Mouse (Mus musculus) lung, postnatal 25 days (tissue): Measurements from ENCODE around the gene Nudt8.

Experiments used
- DNase-seq: peaks from one replicate; pipeline ENCODE4 v3.0.0; 2022; ENCODE audit warnings: low spot score

The Nudt8 gene

DNA sequence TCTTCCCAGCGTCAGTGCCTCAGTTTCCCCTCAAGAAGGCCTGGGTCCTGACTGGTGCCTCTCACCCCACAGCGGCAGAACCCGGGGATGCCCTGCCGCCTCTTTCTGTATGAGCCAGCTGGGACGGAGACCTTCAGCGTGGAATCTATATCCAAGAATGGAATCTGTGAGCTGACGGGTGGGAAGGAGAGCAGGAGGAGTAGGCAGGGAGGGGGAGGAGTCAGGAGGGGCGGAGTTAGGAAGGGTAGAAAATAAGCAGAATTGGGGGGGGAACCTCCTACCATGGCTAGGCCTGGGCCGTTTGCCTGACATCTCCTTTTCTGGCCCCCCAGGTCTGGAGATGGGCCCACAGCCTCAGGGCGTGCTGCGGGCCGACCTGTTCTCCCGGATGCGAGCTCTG, 12.3 kb upstream of the Nudt8 start:
- no peak for DNase-seq

DNA sequence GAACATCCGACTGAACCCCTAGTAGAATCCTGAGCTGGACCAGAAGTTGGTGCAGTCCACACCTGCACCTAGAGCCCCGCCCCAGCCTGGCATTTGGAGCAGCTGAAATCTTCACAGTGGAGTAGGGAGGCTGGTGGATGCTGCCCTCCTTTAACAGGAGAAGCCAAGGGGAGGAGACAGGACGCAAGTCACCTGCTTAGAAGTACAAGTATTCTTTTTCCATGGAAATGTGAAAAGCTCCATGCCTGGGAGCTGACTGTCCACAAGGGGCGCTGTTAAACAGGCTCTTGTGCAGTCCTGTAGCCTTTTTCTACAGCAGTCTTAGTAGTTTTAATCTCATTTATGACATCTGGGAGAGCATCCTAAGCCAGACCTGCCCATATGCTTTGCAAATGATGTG, 11.6 kb upstream of the Nudt8 start:
- no peak for DNase-seq

- no peak for DNase-seq
These were observed 9.6 kb upstream of the Nudt8 start for GRCm38 (mm10) chr19:3990804-3991203.

GRCm38 (mm10) chr19:3991562-3991961, 8.8 kb upstream of the Nudt8 start:
- DNase-seq = no peak

DNA sequence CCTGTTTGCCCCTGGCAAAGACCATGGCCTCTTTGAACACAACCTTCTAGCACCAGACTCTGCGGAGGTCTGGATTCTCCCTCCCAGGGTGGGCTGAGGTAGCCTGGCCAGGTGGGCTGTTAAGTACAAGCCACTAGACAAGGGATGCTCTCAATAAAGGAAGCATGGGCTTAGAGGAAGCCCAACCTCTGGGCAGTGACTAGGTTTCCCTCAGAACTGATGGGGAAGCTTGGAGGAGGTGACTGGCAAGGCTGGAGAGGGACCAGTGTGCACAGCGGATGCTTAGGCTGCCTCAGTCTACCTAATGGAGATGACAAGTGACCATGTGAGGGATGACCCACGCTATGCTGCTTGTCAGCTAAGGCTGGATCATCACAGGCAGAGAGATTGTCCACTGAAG, 8.4 kb upstream of the Nudt8 start:
- no peak for DNase-seq

DNA sequence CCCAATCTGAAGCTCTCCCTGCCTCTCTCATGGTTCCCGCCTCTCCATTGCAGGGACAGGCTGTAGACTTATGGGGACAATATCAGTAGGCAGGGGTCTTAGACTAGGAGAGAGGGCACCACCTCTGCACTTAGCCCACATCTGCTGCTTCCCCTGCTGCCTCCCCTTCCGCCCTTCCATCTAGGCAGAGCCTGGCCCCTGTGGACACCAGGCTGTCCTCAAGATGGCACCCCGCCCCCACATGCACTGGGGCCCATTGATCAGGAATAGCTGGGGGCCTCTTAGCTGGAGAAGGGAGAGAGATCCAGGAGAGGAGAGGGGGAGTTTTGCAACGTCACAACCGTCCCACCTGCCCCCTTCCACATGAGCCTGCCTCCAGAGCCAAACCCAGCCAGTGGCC, 8.0 kb upstream of the Nudt8 start, which contains the start of gene Tbx10:
Tbx10 (plus strand) TSS at position 337 of the 400 bp plus-strand sequence.
- no peak for DNase-seq

- no peak for DNase-seq
These were observed 5.4 kb upstream of the Nudt8 start for GRCm38 (mm10) chr19:3994932-3995331.

DNA sequence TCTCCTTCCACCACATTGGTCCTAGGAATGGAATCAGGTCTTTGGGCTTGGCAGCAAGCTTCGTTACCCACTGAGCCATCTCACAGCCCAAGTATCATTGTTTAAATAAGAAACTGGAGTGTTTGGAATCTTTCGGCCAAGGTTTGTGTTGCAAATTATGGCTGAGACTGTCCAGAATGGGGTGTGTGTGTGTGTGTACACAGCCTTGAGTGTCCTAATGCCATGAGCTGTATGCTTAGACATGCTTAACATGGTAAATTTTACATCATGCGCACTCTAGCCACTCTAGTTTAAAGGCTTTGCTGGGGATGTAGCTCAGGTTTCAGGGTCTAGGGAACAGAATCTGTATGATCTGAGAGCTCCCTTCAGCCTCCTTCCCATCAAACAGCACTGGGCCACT, 4.9 kb upstream of the Nudt8 start:
- peak; percentile 36 for DNase-seq

GRCm38 (mm10) chr19:3996106-3996505, 4.3 kb upstream of the Nudt8 start:
- no peak for DNase-seq

DNA sequence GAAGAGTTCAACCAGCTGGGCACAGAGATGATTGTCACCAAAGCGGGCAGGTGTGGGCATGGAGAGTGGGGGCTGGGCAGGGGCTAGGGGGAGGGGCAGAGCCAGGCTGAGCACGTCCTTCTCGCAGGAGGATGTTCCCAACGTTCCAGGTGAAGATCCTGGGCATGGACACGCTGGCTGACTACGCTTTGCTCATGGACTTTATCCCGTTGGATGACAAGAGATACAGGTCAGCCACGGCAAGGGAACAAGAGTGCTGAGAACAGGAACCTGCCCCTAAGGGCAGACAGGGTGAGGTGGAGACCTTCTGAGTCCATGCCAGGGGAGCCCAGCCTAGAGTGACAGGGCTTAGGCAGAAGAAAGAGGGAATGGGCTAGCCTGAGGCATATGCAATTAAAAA, 3.6 kb upstream of the Nudt8 start:
- DNase-seq = no peak

- DNase-seq = no peak
These were observed 3.1 kb upstream of the Nudt8 start for GRCm38 (mm10) chr19:3997231-3997630.

GRCm38 (mm10) chr19:3998335-3998734, 2.0 kb upstream of the Nudt8 start:
- DNase-seq = no peak

DNA sequence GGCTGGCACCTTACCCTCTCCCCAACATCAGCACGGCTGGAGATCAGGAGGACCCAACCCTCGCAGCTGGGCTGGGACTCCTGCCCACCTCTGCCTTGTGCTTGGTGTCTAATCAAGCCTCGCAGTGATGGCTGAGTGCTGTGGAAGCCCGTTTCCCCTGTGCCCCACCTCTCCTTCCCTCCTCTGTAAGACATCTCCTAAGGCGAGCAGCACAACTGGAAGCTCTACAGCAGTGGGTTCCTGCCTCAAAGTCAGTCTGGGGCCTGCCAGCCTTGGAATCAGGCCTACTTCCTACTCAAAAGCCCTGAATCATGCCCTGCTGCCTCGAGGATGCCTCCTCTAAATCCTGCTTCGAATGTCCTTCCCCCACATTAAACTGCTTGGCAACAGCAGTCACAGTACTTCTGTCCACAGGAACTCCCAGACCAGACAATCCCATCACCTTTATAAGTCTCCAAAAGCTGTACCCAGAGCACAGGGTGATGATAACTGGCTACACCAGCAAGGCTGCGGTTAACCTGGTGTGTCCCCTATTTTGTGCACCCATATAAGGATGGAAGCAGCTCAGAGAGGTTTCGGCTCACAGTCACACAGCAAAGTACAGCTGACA, 1.2 kb upstream of the Nudt8 start:
- no peak for DNase-seq

DNA sequence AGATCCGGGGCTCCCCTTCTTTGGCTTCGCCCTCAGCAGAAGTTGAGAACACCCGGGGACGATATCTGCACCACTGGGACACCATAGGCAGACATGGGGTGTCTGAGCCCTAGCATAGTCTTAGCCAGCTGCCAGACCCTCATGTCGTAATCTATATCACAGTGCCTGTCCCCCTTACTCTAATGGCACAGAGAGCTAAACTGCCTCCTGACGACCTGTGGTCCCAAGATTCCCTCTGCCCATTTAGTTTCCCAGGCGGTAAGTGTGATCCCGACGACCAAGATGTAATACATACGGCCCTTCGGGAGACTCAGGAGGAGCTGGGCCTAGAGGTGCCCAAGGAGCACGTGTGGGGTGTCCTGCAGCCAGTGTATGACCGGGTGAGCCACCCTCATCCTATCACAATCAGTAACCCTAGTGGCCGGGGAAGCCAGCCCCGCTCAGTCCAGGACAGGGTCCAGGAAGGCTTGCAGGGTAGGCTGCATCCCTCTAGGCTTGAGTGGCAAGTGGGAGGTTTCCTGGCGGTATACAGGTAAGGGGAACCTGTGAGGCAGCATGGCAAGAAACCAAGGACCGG, 657 bp downstream of the Nudt8 start:
- DNase-seq = no peak

- no peak for DNase-seq
These were observed 1.4 kb downstream of the Nudt8 start for GRCm38 (mm10) chr19:4001752-4002151.

- no peak for DNase-seq
These were observed 2.7 kb downstream of the Nudt8 start, which contains the start of gene Doc2g for GRCm38 (mm10) chr19:4003112-4003511. Doc2g (plus strand) TSS chr19:4003313.

- DNase-seq = no peak
These were observed 3.3 kb downstream of the Nudt8 start for GRCm38 (mm10) chr19:4003641-4004040.

- no peak for DNase-seq
These were observed 4.0 kb downstream of the Nudt8 start for GRCm38 (mm10) chr19:4004331-4004730.

DNA sequence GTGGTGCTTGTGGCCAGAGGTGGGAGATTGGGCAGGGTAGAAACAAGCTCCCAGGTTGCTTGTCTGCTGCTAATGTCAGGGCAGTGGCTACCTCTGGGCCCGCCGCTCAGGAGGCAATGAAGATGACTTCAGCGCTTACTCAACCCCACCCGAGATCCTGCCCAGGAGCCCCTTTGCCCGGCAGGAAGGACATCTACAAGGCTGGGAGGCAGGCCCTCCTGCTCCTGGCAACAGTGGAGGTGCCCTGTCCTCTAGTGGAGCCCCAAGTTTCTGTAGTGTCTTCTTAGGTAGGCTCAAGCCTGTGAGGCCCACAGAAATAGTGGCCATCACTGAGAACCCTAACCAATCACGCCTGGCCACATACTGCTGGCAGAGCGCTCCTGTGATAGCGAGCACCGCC, 4.7 kb downstream of the Nudt8 start:
- DNase-seq = no peak

- no peak for DNase-seq
These were observed 5.6 kb downstream of the Nudt8 start for GRCm38 (mm10) chr19:4005971-4006370.

DNA sequence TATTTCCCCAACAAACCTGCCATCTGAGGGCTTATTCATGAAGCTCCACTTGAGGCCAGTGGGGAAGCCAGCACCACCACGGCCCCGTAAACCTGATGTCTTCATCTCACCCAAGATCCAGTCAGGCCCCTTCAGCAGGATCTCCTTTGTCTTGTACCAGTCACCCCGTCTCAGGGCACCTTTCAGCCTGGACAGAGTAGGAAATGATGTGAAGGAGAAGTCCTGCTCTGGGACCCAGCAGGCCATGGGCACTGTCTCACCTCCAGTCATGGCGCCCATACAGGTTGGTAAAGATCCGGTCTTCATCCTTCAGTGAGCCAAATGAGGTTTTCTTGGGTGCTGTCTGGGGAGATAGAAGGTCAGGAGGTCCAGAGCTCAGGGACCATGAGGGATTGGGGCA, 10.7 kb downstream of the Nudt8 start:
- no peak for DNase-seq

GRCm38 (mm10) chr19:4012432-4013022, 12.1 kb downstream of the Nudt8 start, which contains the start of gene Ndufv1:
Ndufv1 (minus strand) TSS chr19:4012806.
- DNase-seq = peak; percentile 99

- DNase-seq = no peak
These were observed 12.7 kb downstream of the Nudt8 start for GRCm38 (mm10) chr19:4013066-4013465.

- DNase-seq = no peak
These were observed 14.4 kb downstream of the Nudt8 start for GRCm38 (mm10) chr19:4014802-4015201.
